Mouse (Mus musculus) yolk sac, embryonic 10.5 days (tissue): ENCODE measurements around the gene Vkorc1l1.
A peak's percentile ranks its signal among the peaks of the same experiment; 100 is the strongest.

Experiments
- DNase-seq: peaks from one replicate; pipeline ENCODE4 v3.0.0-alpha.2; 2017; ENCODE audit warnings: low spot score

Gene Vkorc1l1

DNA sequence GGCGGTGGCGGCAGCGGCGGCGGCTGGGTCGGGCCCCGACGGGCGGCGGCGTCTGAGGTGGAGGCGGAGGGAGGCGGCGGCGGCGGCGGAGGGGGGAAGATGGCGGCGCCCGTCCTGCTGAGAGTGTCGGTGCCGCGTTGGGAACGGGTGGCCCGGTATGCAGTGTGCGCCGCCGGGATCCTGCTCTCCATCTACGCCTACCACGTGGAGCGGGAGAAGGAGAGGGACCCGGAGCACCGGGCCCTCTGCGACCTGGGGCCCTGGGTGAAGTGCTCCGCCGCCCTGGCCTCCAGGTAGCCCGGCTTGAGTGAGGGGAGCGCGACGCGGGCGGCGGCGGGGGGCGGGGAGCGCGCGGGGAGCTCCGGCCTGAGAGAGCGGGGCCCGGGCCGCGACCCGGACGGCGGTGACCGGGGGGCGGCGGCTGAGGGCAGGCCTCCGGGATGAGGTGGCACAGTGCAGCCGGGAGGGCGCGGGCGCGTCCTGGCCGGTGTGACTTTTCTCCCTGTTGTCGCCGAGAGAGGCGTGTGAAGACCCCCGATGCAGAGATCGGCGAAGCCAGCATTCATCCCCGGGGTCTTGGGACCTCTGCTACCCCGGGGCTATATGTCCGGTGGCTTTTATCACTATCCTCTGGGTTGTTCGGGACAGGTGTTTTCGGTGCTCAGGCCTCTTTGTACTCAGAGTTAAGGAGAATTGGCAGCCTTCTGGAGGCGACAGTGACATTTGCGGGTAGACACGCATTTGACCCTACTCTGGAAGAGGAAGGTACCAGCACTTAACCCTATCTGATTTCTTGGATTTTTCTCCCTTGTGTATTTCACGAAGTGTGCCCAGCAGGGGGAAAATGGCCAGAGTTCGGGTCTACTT is 536 bp downstream of the Vkorc1l1 start:
- peak; percentile 46 for DNase-seq

DNA sequence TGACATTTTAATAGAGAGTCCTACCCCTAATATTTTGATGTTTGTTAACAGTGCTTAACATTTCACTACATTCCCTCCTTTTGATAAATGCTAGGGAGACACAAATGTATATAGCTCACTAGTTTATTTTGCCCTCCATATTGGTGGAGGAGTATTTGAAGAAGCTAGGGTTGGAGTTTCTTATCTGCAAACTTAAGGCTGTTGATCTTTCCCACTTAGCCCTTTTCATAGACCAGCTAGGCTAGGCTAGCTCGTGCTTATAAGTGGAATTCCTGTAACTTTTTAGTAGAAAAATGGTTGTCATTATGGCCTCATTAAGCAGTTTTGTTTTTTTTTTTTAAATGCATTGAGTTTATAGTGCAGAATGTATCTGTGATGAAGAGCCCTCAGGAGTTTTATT is 1.6 kb downstream of the Vkorc1l1 start:
- DNase-seq, result no peak

DNA sequence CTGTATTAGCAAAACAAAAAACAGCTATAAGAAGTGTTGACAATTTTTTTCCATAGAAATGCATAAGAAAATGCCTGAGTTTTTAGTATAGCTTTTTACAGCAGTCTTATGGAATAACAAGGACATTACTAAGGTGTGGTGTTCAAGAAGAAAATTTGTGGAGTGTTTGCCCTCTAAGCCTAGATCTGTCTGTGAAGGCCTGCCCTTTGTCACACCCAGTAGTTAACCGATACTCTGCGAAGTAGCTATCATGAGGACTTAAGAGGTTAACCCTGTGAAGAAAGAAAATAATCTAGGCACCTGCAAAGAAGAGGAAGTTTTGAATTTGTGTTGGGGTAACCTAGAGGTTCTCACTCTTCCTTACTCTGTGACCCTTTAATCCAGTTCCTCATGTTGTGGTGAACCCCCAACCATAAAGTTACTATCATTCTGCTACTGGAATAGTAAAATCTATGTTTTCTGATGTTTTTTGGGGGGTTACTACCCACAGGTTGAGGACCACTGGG is 5.8 kb downstream of the Vkorc1l1 start:
- no peak for DNase-seq

DNA sequence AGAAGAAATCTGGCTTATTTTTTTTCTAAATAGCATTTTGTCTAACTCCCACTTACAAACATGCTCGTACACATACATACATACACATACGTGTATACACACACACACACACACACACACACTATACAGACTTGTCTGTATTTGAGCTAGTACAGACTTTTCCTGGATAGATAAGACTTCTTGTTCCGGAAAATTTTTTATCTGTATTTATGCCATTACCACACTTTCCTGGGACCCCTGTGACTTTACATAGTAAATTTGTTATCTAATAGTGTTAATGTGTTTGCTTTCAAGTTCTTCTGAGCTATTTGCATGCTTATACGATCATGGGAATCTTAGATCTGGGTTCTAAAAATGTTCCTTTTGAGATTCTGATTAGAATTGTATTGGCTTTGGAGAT is 10.4 kb downstream of the Vkorc1l1 start:
- DNase-seq, result no peak

DNA sequence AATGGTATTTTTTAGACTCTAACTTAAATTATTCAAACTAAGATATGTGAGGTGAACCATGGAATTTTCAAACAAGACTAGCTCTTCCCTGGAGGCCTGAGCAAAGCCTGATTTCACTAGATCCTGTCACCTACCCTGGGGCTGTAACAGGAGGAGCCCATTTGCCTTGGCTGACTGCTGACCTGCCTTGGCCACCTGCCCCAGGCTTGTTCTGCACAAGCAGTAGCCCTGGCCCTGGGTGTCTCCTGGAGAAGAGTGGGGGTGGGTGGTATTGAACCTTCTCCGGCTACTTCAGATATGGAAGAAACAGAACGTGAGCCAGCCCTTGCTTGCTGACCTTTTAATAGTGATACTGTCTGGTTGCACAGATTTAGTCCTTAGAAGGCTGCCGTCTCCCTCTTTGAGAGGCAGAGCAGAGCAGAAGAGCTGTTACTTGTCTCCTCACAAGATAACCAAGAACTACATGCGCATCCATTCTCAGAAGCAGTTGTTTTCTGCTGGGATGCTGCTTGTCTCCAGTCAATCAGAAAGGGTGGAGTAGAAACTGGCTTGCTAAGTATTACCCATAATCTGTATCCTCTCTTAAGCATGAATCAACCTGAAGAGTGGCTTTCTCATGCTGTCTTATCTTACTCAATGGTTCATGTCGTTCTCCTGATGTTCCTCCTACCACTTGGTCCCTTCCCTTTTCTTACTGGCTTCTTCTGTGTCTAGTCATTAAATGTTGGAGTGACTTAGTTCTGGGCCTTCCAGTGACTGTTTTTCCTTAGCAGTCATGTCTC is 12.9 kb downstream of the Vkorc1l1 start:
- no peak for DNase-seq

DNA sequence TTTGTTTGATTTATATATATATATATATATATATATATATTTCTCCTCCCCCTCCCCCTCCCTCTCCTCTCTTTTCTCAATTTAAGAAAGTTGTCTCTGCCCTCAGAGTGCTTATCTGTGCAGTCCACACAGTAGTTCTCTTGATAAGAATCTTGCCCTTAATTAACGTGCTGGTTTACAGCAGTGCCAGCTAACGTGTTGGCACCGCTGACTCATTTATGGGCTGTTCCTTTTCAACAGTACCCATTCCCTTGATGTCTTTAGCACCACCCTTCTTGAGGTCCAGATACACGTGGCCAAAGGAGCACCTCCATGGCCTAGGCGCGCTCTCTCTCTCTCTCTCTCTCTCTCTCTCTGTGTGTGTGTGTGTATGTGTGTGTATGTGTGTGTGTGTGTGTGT is 14.0 kb downstream of the Vkorc1l1 start:
- DNase-seq, result no peak

DNA sequence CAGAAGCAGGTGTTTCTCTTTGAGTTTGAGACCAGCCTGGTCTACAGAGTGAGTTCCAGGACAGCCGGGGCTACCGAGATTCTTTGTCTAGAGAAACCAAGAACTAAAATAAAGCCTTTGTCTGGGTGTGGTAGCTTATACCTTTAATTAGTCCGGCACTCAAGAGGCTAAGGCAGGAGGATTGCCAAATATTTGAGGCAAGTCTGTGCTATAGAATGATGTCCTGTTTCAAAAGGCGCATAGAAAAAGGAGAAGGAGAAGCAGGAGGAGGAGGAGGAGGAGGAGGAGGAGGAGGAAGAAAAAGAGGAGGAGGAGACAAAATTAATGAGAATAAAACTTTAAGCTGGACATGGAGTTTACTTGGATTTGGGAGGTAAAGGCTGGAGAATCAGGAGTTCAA is 21.5 kb downstream of the Vkorc1l1 start:
- DNase-seq, result no peak

DNA sequence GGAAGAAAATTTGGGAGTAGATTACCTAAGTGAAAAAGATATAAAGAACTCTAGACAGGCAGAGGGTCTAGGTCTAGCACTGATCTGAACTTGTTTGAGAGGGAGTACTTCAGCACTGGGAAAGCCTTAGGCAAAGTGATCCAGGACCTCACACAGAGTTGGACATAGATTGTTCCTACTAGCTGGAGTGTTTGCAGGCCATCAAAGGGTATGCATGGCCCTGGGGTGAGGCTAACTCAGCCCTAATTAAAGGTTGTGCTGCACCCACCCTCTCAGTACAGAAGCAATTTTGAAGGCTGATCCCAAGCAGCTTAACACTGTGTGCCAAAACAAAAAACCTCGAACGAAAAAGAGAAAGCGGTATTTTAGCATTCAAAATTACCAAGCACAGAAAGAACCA is 24.7 kb downstream of the Vkorc1l1 start:
- no peak for DNase-seq

DNA sequence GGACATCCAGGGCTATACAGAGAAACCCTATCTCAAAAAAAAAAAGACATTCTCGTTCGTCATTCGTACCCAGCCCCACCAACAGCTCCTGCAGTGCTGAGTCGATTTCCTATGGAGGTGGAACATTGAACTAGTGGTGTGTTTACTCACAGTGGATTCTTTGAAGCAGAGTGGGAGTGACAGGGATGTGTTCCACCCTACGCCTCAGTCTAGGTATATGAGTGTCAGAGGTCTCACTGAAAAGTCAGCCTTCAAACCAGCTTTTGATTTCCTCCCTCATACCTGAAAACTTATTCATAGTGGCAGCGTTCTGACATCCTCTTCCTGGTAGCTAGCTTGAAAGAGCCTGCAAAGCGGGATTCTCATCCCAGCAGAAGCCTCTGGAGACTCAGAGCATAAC is 26.6 kb downstream of the Vkorc1l1 start:
- DNase-seq, result no peak

DNA sequence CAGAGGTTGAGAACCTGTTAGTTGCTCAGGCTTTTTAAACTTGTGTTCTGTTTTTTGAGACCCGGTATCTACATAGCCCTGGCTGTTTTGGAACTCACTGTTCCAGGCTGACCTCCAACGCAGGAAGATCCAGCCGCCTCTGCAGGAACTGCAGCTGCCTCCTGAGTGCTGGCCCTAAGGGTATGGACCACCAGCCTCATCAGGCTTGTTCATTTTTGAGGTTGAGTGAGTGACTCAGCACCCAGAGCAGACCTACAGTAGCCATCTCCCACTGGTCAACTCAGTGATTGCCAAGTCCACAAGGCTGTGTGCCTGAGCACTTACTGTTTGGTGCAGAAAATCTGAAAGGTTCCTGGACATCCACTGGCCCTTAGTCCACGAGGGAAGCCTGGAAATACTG is 29.7 kb downstream of the Vkorc1l1 start:
- DNase-seq, result no peak

DNA sequence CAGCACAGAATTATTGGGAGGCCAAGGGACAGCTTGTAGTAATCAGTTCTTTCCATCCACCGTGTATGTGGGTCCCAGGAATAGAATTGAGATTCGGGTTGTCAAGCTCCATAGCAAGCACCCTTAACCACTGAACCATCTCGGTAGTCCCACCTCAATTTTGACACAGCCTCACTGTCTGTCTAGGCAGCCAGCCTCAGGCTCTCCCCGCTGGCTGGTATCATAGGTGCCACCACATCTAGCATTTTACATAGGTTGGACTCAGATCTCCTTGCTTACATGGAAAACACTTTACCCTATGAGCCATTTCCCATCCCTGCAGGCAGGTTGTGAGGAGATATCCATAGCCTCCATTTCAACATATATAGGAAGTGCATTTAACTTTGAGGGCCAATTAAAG is 32.6 kb downstream of the Vkorc1l1 start:
- no peak for DNase-seq

DNA sequence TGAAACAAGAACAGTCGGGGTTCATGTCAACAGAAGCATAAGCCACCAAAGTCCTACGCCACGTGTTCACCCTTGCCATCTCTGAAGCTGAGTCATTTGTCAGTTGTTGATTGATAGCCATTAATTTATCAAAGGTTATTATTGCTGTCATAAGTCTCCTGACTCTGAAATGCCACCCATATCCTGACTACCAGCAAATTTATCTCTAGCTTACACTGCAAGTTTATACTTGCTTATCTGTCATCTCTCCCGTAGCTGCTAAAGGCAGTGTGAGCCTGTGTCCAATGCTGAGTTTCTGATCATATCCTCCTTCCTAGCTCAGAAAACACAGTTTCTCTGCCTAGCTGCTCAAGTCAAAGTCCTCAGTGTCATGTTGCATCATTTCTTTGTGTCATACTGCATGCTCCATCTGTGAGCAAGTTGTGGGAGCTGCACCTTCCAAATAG is 33.1 kb downstream of the Vkorc1l1 start:
- no peak for DNase-seq

DNA sequence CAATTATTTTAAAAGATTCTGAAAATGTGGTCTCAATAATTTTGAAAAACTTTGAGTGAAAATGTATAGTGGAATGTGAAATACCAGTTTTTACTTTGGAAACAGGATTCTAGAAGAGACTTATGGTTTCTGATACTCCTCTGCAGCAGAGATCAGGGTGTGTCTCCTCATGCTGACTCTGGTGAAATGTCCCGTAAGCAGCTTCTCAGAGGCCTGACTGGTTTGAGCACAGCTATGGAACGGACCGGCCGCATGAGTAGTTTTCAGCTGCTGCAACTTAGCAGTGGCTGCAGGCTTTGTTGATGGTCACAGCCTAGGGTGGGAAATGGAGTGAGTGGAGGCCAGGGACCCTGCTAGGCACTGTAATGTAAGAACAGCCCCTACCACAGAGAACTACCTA is 36.0 kb downstream of the Vkorc1l1 start:
- no peak for DNase-seq

DNA sequence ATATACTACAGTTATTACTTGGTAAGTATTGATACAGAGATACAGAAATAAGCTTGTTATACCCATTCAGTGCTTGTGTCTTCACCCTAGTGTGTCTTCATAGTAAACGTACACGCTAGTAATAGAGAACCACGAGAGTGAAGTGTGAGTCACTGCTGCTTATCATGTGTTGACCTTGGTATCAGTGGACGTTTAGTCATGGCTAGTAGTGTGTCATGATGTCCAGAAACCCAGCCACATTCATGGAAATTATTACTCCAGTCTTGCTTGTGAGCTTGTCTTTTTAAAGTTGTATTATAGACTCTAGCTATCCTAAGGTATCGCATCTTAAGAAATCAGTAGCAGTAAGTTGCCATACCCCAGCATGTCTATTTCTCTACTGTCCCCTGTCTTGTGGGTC is 36.8 kb downstream of the Vkorc1l1 start:
- no peak for DNase-seq

DNA sequence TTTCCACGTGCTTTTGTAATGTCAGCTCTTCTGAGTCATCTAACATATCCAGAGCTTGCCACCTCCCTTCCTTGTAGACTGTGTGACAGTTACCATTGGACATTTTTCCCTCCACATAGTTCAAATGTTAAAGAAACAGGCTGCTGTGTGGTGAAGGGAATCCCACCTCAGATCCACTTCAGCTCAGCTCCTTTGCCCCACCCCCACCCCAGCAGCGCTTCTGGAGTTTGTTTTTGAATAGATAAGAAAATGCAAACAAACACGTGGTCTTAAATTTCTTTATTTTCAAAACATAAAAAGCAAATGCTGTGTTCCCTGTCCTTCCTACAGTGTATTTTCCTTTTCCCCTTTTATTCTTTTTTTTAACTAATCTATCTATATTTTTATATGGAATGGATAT is 38.4 kb downstream of the Vkorc1l1 start:
- no peak for DNase-seq

DNA sequence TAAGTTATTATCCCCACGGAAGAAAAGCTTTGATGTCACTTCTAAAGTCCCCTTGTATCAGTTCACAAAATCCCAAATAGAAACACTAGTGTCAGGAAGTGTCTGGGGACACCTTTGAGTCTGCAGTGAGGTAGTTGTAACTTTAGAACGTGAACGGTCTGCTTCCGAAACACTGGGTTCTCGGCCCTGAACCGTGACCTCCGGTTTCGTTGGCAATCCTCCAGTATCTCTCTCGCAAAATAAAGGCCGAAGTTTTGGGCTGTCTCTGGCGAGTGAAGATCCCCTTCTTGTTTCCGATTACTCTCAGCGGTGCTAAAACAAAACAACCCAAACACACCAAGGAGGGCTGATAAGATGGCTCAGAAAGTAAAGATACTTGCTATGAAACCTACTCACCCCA is 47.6 kb downstream of the Vkorc1l1 start:
- no peak for DNase-seq

DNA sequence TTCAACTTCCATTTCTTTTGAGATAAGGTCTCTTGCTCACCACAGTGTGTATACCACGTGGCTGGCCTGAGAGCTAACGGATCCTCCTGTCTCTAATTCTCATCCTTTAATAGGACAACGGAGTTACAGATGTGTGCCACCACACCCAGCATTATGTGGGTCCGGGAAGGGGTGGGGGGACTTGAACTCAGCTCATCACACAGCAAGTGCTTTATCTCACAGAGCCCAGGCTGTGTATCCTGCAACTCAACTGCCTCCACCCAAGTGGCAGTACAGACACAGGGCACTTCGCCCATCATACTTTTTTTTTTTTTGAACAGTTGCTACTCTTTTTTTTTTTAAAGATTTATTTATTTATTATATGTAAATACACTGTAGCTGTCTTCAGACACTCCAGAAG is 50.1 kb downstream of the Vkorc1l1 start:
- DNase-seq, result no peak

DNA sequence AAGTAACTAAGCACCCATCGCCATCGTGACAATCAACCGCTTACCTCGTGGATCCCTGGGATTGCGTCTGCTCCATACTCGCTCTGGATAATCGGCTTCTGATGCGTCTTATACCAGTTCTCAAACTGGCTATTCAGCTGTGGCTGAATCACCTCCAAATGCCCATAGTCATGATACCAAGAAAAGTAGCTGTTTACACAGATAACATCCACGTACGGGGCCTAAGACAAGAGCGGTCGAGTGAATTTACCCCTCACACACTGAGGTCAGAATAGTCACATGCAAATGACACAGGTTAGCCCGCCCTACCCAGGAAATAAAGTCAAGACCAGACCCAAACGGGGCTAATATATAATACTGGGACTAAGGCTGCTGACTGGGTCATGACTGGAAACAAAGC is 51.6 kb downstream of the Vkorc1l1 start:
- no peak for DNase-seq

DNA sequence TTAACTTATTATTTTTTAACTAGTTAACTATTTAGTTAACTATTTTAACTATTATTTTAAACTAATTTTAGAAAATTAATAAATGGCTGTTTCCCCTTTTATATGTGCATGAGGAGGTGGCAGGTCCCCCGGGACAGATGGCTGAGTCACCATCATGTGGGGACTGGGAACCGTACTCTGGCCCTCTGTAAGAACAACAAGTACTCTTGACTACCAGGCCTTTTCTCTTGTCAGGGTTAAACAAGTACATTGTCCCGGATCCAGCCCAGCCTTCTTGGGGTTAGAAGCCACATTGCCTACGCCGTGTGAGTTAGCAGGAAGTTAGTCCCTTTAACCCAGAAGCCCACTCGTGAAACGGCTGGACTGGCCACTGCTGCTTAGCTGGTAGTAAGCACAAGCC is 53.2 kb downstream of the Vkorc1l1 start:
- no peak for DNase-seq

DNA sequence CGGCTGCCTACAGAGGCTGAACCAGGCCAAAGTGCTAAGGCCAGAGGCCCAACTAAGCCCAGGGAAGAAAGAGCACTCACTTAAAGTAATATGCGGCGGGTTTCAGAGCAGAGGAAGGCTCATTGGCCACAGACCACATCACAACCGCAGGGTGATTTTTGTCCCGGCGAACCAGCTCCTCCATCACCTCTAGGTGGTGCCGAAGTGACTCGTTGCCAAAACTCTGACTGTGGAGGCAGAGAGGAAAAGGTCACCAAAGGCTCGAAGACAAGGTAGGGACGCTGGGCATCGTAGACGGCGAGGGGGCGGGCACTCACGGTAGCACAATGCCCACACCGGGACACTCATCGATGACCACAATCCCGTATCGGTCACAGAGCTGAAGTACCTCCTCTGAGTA is 55.9 kb downstream of the Vkorc1l1 start:
- DNase-seq, result no peak

DNA sequence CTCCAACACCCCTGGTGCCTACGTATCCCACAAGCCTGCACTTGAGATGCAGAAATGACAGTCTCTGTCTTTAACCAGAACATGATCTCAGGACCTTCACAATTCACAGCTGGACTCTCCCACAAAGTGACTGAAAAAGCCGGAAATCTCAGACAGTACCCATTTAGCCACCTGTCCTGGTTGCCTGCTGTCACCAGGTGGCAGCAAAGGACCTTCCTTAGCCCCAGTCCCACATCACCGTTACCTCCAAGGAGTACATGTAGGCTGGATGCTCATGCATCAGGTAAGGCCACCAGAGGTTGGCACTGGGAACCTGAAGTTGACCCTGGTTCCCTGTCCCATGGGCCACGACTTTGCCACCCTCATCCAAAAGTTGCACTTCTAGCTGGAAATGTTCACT is 57.3 kb downstream of the Vkorc1l1 start:
- peak; percentile 37 for DNase-seq

DNA sequence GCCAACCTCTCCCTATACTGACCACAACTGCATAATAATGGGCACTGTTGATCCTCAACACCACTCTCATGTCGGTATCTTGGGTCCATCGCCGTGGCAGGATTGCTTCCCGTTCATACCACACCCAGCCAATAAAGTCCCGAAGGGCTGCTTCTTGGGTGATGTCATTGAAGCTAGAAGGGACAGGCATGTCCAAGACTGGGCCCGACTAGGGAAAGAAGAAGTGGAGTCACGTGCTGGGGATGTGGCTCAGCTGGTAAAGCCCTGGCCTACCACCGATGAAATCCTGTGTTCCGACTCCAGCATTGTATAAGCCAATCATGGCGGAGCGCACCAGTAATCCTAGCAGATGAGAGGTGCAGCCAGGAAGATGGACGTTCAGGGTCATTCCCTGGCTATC is 59.0 kb downstream of the Vkorc1l1 start:
- DNase-seq, result no peak

DNA sequence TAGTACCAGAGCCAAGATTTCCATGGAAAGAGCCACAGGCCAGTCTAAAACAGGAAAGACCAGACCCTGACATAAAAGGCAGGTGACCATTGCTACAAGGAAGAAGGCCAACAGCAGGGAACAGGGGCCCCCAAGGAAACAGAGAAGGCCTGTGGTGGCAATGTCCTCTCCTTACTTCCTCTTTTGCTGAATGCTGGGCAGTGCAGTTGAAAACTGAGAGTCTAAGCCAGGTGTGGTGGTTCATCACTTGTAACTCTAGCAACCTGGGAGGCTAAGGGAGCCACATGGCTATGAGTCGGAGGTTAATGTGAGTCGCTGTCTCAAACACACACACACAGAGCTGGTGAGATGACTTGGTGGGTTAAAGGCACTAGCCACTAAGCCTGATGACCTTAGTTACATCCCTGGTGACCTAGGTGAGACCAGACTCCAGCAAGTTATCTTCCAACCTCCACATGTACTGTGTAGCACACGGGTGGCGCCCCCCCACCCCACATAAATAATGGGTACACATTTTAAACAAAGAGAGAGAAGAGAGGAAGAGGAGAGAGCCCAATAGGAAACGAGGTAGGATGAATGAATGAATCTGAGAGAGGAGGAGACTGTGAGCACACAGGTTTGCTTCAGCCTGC is 59.7 kb downstream of the Vkorc1l1 start:
- no peak for DNase-seq
